Mouse (Mus musculus) urinary bladder, postnatal 4 days (tissue): ENCODE measurements at regions not wholly inside any gene's neighbourhood (a gene's known extent, or its start where the extent isn't known, plus 50 kb on each side); places are given as distances from the start of the nearest gene placed in this dataset.

Experiments used
- DNase-seq, 2 experiments: peaks; one replicate each; pipeline ENCODE4 v3.0.0; 2021 to 2022; ENCODE audit warnings: low spot score in 2 of 2

- DNase-seq: no peak
Observed at GRCm38 (mm10) chr6:117237096-117237495, 68.8 kb downstream of the Cxcl12 start.

- DNase-seq: no peak
Observed at GRCm38 (mm10) chr6:117241206-117241605, 72.9 kb downstream of the Cxcl12 start.

GRCm38 (mm10) chr6:117245398-117245797 is 77.1 kb downstream of the Cxcl12 start:
- no peak for DNase-seq

- DNase-seq: no peak
Observed at GRCm38 (mm10) chr6:117245849-117246248, 77.5 kb downstream of the Cxcl12 start.

DNA sequence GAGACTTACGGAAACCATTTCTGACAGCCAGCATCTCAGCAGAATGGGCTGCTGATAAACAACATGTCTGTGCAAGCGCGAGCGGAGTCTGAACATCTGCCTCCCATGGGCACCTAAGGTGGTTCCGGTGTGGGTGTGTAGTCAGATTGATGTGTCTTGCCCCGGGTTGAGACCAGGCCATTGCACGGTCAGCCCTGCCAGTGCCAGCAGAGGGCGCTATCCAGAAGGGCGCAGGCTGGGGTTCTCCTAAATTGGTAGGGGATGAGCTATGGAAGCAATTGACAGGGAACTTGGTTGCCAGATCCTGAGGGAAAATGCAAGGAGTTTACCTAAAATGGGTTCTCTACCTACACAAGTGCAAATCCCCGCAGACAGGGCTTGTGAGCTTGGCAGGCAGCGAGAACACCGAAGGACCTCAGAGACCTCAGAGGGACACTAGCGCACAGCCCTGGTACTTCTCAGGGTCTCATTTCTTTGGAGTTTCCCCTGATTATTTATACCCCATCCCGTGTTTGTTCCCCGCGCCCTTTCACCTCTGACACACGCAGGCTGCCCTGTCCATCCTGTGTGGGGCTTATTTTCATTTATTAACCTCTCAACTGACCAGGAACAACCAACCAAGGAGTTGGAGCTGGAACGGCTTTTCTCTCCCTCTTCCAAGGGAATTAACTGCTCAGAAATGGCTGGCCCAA is 81.0 kb downstream of the Cxcl12 start:
- DNase-seq: no peak

DNA sequence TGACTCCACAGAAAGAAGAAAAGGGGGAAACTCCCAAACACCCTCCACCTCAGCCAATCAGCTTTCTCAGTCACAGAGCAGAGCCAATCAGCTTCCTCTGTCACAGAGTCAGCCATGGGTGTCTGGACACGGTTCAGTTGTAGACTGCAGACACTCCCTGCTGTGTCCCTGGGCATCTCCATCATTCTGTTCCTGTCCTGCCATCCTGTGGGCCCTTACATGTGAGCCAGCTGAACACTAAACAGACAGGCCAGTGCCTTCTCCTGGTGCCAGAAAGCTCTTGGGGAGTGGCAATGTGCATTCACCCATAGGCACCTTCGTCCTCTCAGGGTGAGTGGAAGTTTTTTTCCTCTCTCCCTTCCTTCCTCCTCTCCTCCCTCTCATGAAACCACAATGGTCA is 81.7 kb downstream of the Cxcl12 start:
- DNase-seq: no peak

GRCm38 (mm10) chr6:117251383-117251925 is 83.1 kb downstream of the Cxcl12 start:
- peak in 1 of 2 experiments; percentile 41 for DNase-seq

- DNase-seq: peak in 1 of 2 experiments; percentile 43
Observed at GRCm38 (mm10) chr6:117252361-117252760, 84.0 kb downstream of the Cxcl12 start.

GRCm38 (mm10) chr6:117253036-117253435 is 84.7 kb downstream of the Cxcl12 start:
- DNase-seq: peak in 1 of 2 experiments; percentile 26

DNA sequence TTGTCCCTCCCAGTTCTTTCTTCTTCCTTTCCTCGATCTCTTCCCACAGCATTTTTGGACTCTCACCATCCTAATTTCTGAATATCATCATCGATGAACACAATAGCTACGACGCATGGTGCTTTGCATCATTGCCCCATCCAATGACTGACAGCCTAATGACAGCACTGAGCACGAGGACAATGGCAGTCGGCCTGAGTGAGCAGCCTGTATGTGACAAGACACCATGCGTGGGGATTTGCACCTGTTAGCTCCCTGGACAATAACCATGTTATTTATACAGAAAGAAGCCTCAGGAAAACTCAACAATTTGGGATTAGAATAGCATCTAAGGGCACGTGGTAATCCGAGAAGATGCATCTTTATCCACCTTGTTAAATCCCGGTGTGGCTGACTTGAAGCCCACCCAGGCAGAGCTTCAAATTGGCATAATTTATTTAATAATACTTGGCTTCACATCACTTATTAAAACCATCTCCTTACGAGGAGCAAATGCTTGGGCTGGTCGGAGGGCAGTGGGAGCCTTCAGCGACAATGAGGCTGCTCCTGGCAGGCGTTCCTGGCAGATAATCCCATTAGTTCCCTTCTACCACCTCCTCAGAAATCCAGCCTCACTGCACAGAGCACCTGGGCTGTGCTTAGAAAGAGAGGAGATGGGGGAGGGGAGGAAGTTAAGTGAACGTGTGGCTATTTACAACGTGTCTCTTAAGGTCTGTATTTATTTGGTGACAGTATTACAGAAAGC is 85.4 kb downstream of the Cxcl12 start:
- DNase-seq: peak in 1 of 2 experiments; percentile 43

- DNase-seq: peak in 1 of 2 experiments; percentile 68
Observed at GRCm38 (mm10) chr6:117254620-117255228, 86.4 kb downstream of the Cxcl12 start.

DNA sequence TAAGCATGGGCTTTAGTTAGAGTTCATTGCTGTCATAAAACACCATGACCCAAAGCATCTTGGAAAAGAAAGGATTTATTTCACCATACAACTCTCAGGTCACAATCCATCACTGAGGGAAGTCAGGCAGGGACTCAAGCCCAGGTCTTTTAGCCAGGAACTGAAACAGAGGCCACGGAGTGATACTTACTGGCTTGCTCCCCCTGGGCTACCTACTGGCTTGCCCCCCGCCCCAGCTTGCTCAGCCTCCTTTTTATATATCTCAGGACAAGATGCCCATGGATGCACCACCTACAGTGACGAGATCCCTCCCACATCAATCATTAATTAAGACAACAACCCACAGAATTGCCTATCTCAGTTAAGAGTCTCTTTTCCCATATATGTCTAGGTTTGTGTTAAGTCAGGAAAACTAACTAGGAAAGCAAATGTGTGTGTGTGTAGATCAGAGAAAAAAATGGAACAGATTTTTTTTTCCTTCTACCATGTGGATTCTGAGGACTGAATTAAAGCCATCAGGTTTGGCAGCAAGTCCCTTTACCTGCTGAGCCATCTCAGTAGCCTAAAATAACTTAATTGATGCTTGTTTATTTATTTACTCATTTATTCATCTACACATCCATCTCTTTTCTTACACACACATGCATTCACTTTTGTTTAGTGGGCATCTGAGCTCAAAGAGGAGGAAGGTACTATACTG is 87.2 kb downstream of the Cxcl12 start:
- peak in 1 of 2 experiments; percentile 30 for DNase-seq

- peak in 1 of 2 experiments; percentile 28 for DNase-seq
Observed at GRCm38 (mm10) chr6:117256099-117256471, 87.8 kb downstream of the Cxcl12 start.

DNA sequence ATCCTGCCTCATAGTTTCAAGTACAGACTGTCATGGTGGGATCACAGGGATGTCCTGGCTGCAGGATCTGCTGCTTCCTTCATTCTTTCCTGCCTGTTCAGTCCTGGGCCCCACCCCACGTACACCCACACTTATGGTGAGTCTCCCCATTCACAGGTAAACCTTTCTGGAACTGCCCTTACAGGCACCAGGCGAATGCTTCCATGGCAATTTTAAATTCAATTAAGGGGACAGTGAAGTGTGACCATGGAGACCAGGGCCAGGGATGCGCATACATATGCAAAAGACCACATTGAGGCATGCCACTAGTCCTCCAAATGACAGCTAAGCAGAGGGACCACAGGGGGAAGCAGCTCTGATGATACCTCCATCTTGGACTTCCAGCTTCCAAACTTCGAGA is 89.3 kb downstream of the Cxcl12 start:
- peak in 1 of 2 experiments; percentile 48 for DNase-seq

- no peak for DNase-seq
Observed at GRCm38 (mm10) chr6:117267906-117268305, 99.6 kb downstream of the Cxcl12 start.

GRCm38 (mm10) chr6:117268376-117268775 is 100.0 kb downstream of the Cxcl12 start:
- DNase-seq: peak in 1 of 2 experiments; percentile 41

DNA sequence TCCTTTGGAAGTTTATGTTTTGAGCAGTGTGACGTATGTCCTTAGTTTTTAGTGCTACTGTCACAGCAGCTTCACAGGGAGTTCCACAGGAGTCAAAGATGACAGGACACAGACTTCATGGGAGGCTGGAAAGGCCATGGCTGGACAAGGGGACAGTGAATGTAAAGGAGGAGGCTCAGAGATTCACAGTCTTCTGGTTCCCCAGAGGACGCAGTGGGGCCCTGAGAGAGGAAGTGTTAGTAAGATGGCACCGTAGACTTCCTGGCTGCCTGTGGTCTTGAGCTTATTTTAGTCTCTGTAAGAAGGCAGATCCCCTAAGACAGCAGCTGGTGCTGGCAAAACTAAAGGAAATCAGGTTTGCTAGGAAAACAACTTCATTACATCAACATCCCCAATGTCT is 101.9 kb downstream of the Cxcl12 start:
- DNase-seq: peak in 1 of 2 experiments; percentile 49

DNA sequence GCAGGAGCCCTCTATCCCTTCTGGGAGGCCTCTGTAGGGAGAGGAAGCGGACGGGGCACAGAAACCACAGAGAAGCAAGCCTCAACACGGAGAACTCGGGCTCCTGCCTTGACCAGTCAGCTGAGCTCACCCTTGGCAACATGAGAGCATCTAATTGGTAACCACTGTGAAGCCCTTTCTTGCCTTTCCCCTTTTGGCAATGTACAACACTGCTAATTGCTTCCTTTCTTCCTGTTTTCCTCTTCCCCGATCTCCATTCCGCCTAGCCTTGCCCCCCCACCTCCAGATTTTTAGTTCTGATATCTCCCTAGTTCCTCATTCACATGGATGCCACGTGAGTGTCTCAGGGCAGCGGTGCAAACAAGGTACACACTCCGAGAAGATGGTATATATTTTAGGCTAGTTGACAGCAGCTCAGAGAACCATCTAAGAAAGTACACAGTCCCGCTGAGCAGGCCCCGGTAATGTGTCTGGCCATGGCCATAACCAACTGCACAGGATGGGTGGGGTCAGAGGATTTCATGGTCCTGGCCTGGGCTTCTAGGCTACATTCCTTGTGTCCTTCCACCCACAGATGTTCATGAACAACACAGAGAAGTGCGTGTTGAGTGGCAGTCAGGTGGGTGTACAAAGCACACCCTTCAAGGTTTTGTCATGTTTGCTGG is 103.4 kb downstream of the Cxcl12 start:
- peak in 1 of 2 experiments; percentile 36 for DNase-seq

DNA sequence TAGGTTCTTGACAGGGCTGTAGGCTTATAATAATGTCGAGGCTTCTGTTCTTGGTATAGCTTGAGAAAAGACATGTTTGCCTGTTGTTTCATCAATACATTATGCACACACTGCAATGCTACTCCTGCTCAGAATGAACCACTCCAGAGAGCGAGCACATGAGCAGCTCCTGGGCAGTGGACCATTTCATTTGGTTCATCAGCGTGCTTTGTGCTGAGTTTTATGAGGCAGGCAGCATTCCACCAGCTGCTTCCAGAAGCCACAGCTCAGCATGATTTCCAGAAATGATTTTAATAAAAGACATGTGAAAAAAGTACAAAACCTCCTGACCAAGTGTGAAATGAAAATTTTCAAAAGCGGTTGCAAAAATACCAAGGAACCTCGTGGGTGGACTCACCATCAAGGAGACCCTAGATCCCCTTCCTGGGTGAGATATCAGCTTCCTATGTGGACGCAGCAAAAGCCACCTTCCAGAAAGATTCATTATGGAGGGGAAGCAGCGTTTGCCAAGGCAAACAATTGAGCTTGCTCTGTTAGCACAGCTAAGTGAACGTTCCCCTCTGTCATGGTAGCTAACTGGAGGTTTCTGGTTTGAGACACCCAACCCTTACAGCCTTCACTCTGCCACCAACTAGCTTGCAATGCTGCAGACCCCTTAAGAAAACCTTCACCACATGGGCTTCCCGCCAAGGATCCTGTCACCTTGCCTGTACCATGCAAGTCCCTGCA is 104.1 kb downstream of the Cxcl12 start:
- DNase-seq: peak in 1 of 2 experiments; percentile 53

GRCm38 (mm10) chr6:117275915-117276314 is 107.6 kb downstream of the Cxcl12 start:
- peak in 1 of 2 experiments; percentile 42 for DNase-seq
